Mouse (Mus musculus): ENCODE data around the gene Ntan1.

Gene Ntan1

GRCm38 (mm10) chr16:13831606-13832005 lies 13.0 kb downstream of the Ntan1 start:
- DNase-seq (ENCODE audit: low spot score in 2 of 2): no peak

GRCm38 (mm10) chr16:13834382-13834781 lies 15.7 kb downstream of the Ntan1 start:
- DNase-seq (ENCODE audit: low spot score in 2 of 2): no peak

GRCm38 (mm10) chr16:13840056-13840455 lies 21.4 kb downstream of the Ntan1 start:
- no peak for DNase-seq (ENCODE audit: low spot score in 2 of 2)

- DNase-seq (ENCODE audit: low spot score in 2 of 2): no peak
These were observed 22.3 kb downstream of the Ntan1 start for GRCm38 (mm10) chr16:13840956-13841355.

GRCm38 (mm10) chr16:13845031-13845430 lies 26.4 kb downstream of the Ntan1 start:
- no peak for DNase-seq (ENCODE audit: low spot score in 2 of 2)

- no peak for DNase-seq (ENCODE audit: low spot score in 2 of 2)
These were observed 28.0 kb downstream of the Ntan1 start for GRCm38 (mm10) chr16:13846675-13847074.

GRCm38 (mm10) chr16:13848310-13848709 lies 29.7 kb downstream of the Ntan1 start:
- DNase-seq (ENCODE audit: low spot score in 2 of 2): no peak

GRCm38 (mm10) chr16:13851446-13851845 lies 32.8 kb downstream of the Ntan1 start:
- DNase-seq (ENCODE audit: low spot score in 2 of 2): no peak

- no peak for DNase-seq (ENCODE audit: low spot score in 2 of 2)
These were observed 35.2 kb downstream of the Ntan1 start for GRCm38 (mm10) chr16:13853886-13854285.

GRCm38 (mm10) chr16:13866076-13866475 lies 47.4 kb downstream of the Ntan1 start:
- DNase-seq (ENCODE audit: low spot score in 2 of 2): no peak

GRCm38 (mm10) chr16:13866616-13867015 lies 48.0 kb downstream of the Ntan1 start:
- no peak for DNase-seq (ENCODE audit: low spot score in 2 of 2)

GRCm38 (mm10) chr16:13867406-13867805 lies 48.8 kb downstream of the Ntan1 start:
- DNase-seq (ENCODE audit: low spot score in 2 of 2): peak; percentile 18 to 63

- DNase-seq (ENCODE audit: low spot score in 2 of 2): peak; percentile 14 to 64
These were observed 49.4 kb downstream of the Ntan1 start for GRCm38 (mm10) chr16:13867910-13868514.

GRCm38 (mm10) chr16:13875483-13875882 lies 56.8 kb downstream of the Ntan1 start:
- no peak for DNase-seq (ENCODE audit: low spot score in 2 of 2)

GRCm38 (mm10) chr16:13883094-13883774 lies 64.6 kb downstream of the Ntan1 start:
- no peak for DNase-seq (ENCODE audit: low spot score in 2 of 2)
